Mouse (Mus musculus): ENCODE data around the gene Gxylt2.

DNA sequence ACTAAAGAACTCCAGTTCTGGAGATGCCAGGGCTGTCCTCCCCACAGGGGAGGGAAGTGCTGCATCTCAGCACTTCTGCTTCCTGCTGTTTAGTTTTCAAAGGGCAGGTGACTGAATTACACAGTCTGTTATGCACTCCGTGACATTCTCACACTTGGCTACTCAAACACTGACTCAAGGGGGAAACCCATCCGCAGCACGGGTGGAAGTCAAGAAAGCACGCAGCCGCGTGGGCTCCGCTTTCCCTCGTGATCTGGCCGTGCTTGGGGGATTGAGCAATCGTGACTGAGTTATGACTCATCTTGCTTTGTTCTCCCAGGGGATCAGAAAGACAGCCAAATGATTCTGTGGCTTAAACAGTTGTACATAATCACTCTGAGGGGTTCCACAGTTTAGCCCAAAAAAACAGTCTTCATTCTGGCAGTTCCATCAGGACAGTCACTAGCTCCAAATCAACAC, 96.0 kb downstream of the Gxylt2 start:
- TF ChIP-seq EP300 (optimal IDR thresholded peaks at IDR 0.05) (no peak), CTCF (IDR thresholded peaks at IDR 0.05; ENCODE audit: low read depth) (no peak)

Data from stomach, postnatal 0 days (tissue).